Mouse (Mus musculus) intestine, postnatal 0 days (tissue): ENCODE data around the gene Wdr20. TPM values are rescaled to one million over a fixed set of nuclear protein-coding genes. Genes with fewer than 3 reads are reported as not detected.
"Not testable (repeated sequence)": the region's sequence is repeated elsewhere in the genome, so short reads cannot be mapped to it uniquely, and the experiment has no call there.

Source experiments
- ATAC-seq: fragments of 200-750 bp; cut with Nextera tagmentation; 2 replicates; pipeline ENCODE4 v1.8.0; 2017; ENCODE audit warnings: mild to moderate bottlenecking, moderate TSS enrichment, moderate library complexity
- H3K27ac ChIP-seq: fragments of 300-500 bp; sonication (generic); 2 replicates; pipeline ENCODE4 v1.5.1; 2014; ENCODE audit warnings: mild to moderate bottlenecking, low read depth, low read length, moderate library complexity
- H3K27me3 ChIP-seq: fragments of 300-500 bp; sonication (generic); replicated peaks from 2 replicates; pipeline ENCODE4 v1.6.1; 2014; ENCODE audit warnings: low read length, mixed read lengths; ENCODE audit not compliant: control insufficient read depth, insufficient read depth
- H3K36me3 ChIP-seq: fragments of 300-500 bp; sonication (generic); 2 replicates; pipeline ENCODE4 v1.6.1; 2014; ENCODE audit warnings: mild to moderate bottlenecking, moderate library complexity; ENCODE audit not compliant: control insufficient read depth, insufficient read depth
- H3K4me1 ChIP-seq: fragments of 300-500 bp; sonication (generic); replicated peaks from 2 replicates; pipeline ENCODE4 v1.6.1; 2014; ENCODE audit warnings: antibody characterized with exemption, low read length, mixed read lengths; ENCODE audit not compliant: control insufficient read depth, insufficient read depth
- H3K4me2 ChIP-seq: fragments of 300-500 bp; sonication (generic); replicated peaks from 2 replicates; pipeline ENCODE4 v1.6.1; 2014; ENCODE audit warnings: low read depth, mild to moderate bottlenecking, moderate library complexity
- H3K4me3 ChIP-seq: fragments of 300-500 bp; sonication (generic); 2 replicates; pipeline ENCODE4 v1.5.1; 2014; ENCODE audit warnings: low read depth, low read length
- H3K9ac ChIP-seq: fragments of 300-500 bp; sonication (generic); 2 replicates; pipeline ENCODE4 v1.6.1; 2014; ENCODE audit warnings: mild to moderate bottlenecking, low read depth, low read length
- H3K9me3 ChIP-seq: fragments of 300-500 bp; sonication (generic); 2 replicates; pipeline ENCODE4 v1.6.1; 2016; ENCODE audit warnings: mixed run types; ENCODE audit not compliant: control insufficient read depth
- CTCF ChIP-seq: sonication (generic); IDR thresholded peaks from 2 replicates; pipeline ENCODE4 v1.5.1; 2016; ENCODE audit warnings: low read depth, mild to moderate bottlenecking, control low read depth, antibody characterized with exemption, moderate library complexity
- WGBS: fragments of 180-500 bp; shearing (Covaris S2); extraction: QIAGEN DNeasy Blood & Tissue Kit; methylation state at CpG from one replicate; pipeline ENCODE4 v1.1.7; 2014; 5-methylcytosine and 5-hydroxymethylcytosine counted together
- polyA plus RNA-seq: library from polyadenylated mRNA; unstranded; fragments of >200 nt; fragmentation: Nextera tagmentation; extraction: Ambion mirVana; gene quantifications from 2 replicates; pipeline ENCODE4 v1.2.1, GENCODE M21; 2015

Gene Wdr20
- polyA plus RNA-seq, 1 experiment from 2014 or later: 12.3 TPM

DNA sequence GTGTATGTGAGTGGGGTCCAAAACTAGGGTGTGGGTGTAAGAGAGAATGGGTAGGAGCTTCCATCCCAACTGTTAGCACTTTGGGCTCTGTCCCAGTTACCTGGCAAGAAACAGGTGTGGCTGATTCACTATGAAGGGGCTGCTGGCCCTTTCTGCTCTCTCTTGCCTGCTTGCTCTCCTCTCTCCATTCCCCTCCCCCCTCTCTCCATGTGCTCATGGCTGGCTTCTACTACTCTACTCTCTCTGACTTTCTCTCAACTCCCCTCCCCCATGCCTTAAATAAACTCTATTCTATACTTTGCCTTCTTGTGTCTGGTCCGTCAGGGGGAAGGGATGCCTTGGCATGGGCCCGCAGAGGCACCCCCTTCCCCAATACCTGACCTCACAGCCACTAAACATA lies 37.0 kb upstream of the Wdr20 start:
- Histone ChIP-seq H3K4me3 (no peak overlapping the region), H3K4me2 (no peak overlapping the region), H3K9me3 (no peaks in the 10 kb centered on the region), H3K27ac (no peak overlapping the region), H3K27me3 (no peaks in the 10 kb centered on the region), H3K9ac (no peak overlapping the region; the same call in 1 of the 2 replicates), H3K36me3 (no peaks in the 10 kb centered on the region), H3K4me1 (no peaks in the 10 kb centered on the region)
- WGBS: 66% methylated on average over 2 of the region's 2 CpGs
- ATAC-seq: no peak
- TF ChIP-seq CTCF: no peak

DNA sequence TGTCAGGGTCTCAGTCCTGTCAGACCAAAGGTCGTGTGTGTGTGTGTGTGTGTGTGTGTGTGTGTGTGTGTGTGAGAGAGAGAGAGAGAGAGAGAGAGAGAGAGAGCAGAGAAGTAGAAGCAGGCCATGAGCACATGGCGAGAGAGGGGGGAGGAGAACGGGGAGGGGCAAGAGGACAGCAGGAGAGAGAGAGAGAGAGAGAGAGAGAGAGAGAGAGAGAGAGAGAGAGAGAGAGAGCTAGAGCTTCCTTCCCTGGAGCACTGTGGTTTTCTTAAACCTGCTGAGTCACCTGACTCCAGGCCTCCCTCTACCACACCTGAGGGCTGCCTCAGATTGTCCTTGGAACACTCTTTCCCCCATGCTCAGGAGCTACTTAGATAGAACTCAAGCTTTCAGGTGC lies 36.4 kb upstream of the Wdr20 start:
- not testable (repeated sequence) for H3K36me3 ChIP-seq, H3K27me3 ChIP-seq, H3K9ac ChIP-seq, H3K9me3 ChIP-seq, H3K4me3 ChIP-seq, H3K4me1 ChIP-seq, H3K27ac ChIP-seq, H3K4me2 ChIP-seq, ATAC-seq
- WGBS: 20% methylated on average over 3 of the region's 3 CpGs

DNA sequence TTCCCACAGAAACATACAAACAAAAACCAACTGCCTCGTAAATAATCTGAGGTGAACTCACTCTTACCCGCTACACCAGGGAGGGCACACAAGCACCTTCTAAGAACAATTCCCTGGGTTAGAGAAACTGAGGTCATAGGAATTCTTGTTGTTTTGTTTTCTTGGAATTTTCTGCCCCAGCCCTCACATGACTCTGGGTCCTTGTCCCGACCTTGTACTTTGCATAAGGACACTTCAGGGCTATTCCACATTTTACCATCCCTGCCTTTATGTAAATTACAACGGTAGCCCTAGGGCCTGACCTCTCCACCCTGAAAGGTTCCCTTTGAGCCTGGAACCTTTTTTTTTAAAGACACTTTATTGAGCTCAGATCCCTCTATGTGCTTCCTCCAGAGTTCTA lies 35.2 kb upstream of the Wdr20 start, which contains the start of gene Hsp90aa1:
TSS of gene Hsp90aa1 (minus strand) at position 173 of the 400 bp plus-strand sequence.
- no peak within 1 kb of the TSS for H3K27ac ChIP-seq
- no peak for ATAC-seq

DNA sequence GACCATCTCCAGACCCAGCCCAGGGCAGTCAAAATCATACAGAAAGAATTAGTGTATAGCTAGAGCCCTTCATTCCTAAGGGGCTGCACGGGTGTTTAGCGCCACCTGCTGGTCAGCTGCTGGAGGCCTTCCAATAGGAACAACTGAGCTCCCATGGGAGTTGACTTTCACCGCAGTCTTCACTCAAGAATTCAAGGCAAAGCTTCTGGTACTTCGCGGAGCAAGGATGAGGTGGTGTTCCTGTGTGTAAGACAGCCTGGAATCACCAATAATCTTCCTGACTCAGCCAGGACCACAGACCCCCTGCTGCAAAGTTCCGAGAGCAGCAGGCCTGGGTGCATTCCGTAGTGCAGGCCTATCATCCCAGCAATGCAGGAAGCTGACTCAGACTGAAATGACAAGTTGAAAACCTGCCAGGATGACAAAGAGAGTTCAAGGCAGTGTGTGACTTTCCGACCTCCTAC lies 34.7 kb upstream of the Wdr20 start:
- Histone ChIP-seq H3K9ac (no peak overlapping the region), H3K4me1 (peaks cover 8% of the 10 kb centered on the region; the same call in 1 of the 2 replicates)
- peak; percentile 97 for TF ChIP-seq CTCF

More for the DNA sequence above, 35.2 kb upstream of the Wdr20 start, which contains the start of gene Hsp90aa1:
- Histone ChIP-seq H3K4me3 (no peak within 1 kb of the TSS), H3K9me3 (no peaks in the 10 kb centered on the region), H3K4me2 (no peak within 1 kb of the TSS), H3K9ac (no peak within 1 kb of the TSS), H3K36me3 (no peaks in the 10 kb centered on the region), H3K4me1 (peaks cover 8% of the 10 kb centered on the region; the same call in 1 of the 2 replicates), H3K27me3 (no peaks in the 10 kb centered on the region)
- 49% methylated on average over 4 of the region's 4 CpGs for WGBS
- TF ChIP-seq CTCF: no peak

DNA sequence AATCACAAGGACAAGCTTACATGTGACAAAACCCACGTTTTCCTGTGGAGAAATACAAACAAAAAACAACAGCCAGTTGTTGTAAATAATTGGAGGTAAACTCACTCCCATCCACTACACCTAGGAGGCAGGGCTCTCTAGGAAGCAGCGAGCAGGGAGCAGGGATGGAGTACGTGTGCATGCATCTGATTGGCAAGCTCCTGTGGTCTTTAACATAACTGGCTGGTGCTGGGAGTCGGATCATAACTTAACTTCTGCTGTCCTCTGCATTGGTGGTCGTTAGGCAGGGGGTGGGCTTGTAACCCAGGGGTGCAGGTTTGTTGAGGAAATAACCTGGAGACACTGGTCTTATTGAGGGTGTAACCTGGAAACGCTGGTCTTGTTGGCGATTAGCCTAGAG lies 34.1 kb upstream of the Wdr20 start:
- Histone ChIP-seq H3K4me2 (no peak overlapping the region), H3K9ac (no peak overlapping the region), H3K27me3 (no peaks in the 10 kb centered on the region), H3K9me3 (no peaks in the 10 kb centered on the region), H3K36me3 (no peaks in the 10 kb centered on the region), H3K4me3 (no peak overlapping the region), H3K27ac (no peak overlapping the region), H3K4me1 (peaks cover 8% of the 10 kb centered on the region; the same call in 1 of the 2 replicates)
- 73% methylated on average over 7 of the region's 7 CpGs for WGBS
- no peak for ATAC-seq
- no peak for TF ChIP-seq CTCF

More for the DNA sequence above, 34.7 kb upstream of the Wdr20 start:
- peak; percentile 46; the same call in 1 of the 2 replicates for ATAC-seq
- WGBS: 21% methylated on average over 8 of the region's 8 CpGs
- no peak overlapping the region for H3K4me2 ChIP-seq
- no peaks in the 10 kb centered on the region for H3K9me3 ChIP-seq
- H3K4me3 ChIP-seq: no peak overlapping the region
- H3K27ac ChIP-seq: no peak overlapping the region
- H3K36me3 ChIP-seq: no peaks in the 10 kb centered on the region
- no peaks in the 10 kb centered on the region for H3K27me3 ChIP-seq

DNA sequence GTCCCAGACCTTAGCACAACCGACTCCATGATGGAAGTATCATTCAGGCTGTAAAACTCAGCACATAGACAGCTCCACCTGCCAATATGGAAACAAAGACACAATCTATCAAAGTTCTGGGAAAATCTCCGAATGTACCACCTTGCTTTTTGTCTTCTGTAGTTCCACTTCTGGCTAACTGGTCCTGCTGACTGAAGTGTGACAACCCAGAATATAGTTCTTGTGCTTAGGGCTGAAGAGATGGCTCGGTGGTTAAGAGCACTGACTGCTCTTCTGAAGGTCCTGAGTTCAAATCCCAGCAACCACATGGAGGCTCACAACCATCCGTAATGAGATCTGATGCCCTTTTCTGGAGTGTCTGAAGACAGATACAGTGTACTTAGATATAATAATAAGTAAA lies 32.3 kb upstream of the Wdr20 start:
- H3K27me3 ChIP-seq, ATAC-seq, H3K4me2 ChIP-seq, H3K4me3 ChIP-seq, H3K9me3 ChIP-seq, H3K36me3 ChIP-seq, H3K4me1 ChIP-seq, H3K9ac ChIP-seq, H3K27ac ChIP-seq: not testable (repeated sequence)
- 80% methylated on average over 4 of the region's 4 CpGs for WGBS
